Mouse (Mus musculus) C2C12 (cell line): ENCODE results near the gene Lrrc75b.

Experiments used
- CTCF ChIP-seq: IDR thresholded peaks from one replicate; pipeline ENCODE4 v1.5.1; 2011; ENCODE audit not compliant: control insufficient read depth, insufficient read depth, insufficient read length
- MAX ChIP-seq: IDR thresholded peaks from one replicate; pipeline ENCODE4 v1.6.1; 2011; ENCODE audit warnings: mild to moderate bottlenecking, control low read depth
- MYOG ChIP-seq: IDR thresholded peaks from one replicate; pipeline ENCODE4 v1.6.1; 2011; ENCODE audit not compliant: control insufficient read depth, insufficient read length; ENCODE audit errors: extremely low read depth
- USF1 ChIP-seq: IDR thresholded peaks from one replicate; pipeline ENCODE4 v1.6.1; 2011; ENCODE audit warnings: low read depth, mild to moderate bottlenecking, control low read depth, moderate library complexity

GRCm38 (mm10) chr10:75608975-75609374, 48.8 kb upstream of the Lrrc75b start:
- TF ChIP-seq USF1: no peak
- no peak for TF ChIP-seq MYOG
- no peak for TF ChIP-seq CTCF
- no peak for TF ChIP-seq MAX
